Mouse (Mus musculus): ENCODE results near the gene Alg10b. TPM values are rescaled to one million over a fixed set of nuclear protein-coding genes. Genes with fewer than 3 reads are reported as not detected.
A peak's percentile ranks its signal among the peaks of the same experiment; 100 is the strongest.
"Not testable (repeated sequence)": the region's sequence is repeated elsewhere in the genome, so short reads cannot be mapped to it uniquely, and the experiment has no call there.

Alg10b gene
- polyA plus RNA-seq (2015; fragmentation: Nextera tagmentation; extraction: Ambion mirVana), result 35.4 and 37.6 TPM in 2 replicates

GRCm38 (mm10) chr15:90223969-90224750 lies at the start of gene Alg10b:
Gene Alg10b, plus strand, starts transcription at chr15:90224311.
- Histone ChIP-seq H3K4me2 (peak within 1 kb of the TSS; percentile 83), H3K36me3 (peaks cover 30% of the 10 kb centered on the region), H3K4me1 (peaks cover 13% of the 10 kb centered on the region; the same call in 1 of the 2 replicates), H3K9me3 (replicated peaks) (no peaks in the 10 kb centered on the region), H3K4me3 (replicated peaks) (peak within 1 kb of the TSS; percentile 83), H3K27ac (peak within 1 kb of the TSS; percentile 91), H3K9ac (peak within 1 kb of the TSS; percentile 94), H3K27me3 (peaks cover 3% of the 10 kb centered on the region; the same call in 1 of the 2 replicates)
- ATAC-seq (replicated peaks; ENCODE audit: low FRiP score), result peak; percentile 100
- WGBS, result 0% methylated on average over 57 of the region's 59 CpGs

- not testable (repeated sequence) for H3K4me1 ChIP-seq; H3K9me3 ChIP-seq (replicated peaks); H3K9ac ChIP-seq; H3K4me2 ChIP-seq; H3K36me3 ChIP-seq; ATAC-seq (replicated peaks; ENCODE audit: low FRiP score); H3K27me3 ChIP-seq; H3K4me3 ChIP-seq (replicated peaks); H3K27ac ChIP-seq
- 79% methylated on average over 8 of the region's 8 CpGs for WGBS
These were observed 41.0 kb upstream of the Alg10b start for GRCm38 (mm10) chr15:90183108-90183507.

GRCm38 (mm10) chr15:90183511-90183910 lies 40.6 kb upstream of the Alg10b start:
- Histone ChIP-seq H3K9ac (no peak overlapping the region), H3K27me3 (no peaks in the 10 kb centered on the region), H3K36me3 (no peaks in the 10 kb centered on the region), H3K27ac (no peak overlapping the region), H3K4me2 (no peak overlapping the region), H3K9me3 (replicated peaks) (no peaks in the 10 kb centered on the region), H3K4me3 (replicated peaks) (no peak overlapping the region), H3K4me1 (no peaks in the 10 kb centered on the region)
- ATAC-seq (replicated peaks; ENCODE audit: low FRiP score), result no peak
- 93% methylated on average over 6 of the region's 6 CpGs for WGBS

- H3K27ac ChIP-seq, result no peak overlapping the region
- H3K9ac ChIP-seq, result no peak overlapping the region
- ATAC-seq (replicated peaks; ENCODE audit: low FRiP score), result no peak
- H3K27me3 ChIP-seq, result no peaks in the 10 kb centered on the region
- H3K4me3 ChIP-seq (replicated peaks), result no peak overlapping the region
- H3K4me2 ChIP-seq, result no peak overlapping the region
- H3K4me1 ChIP-seq, result no peaks in the 10 kb centered on the region
- WGBS, result 93% methylated on average over 3 of the region's 3 CpGs
- H3K9me3 ChIP-seq (replicated peaks), result no peaks in the 10 kb centered on the region
- H3K36me3 ChIP-seq, result no peaks in the 10 kb centered on the region
These were observed 39.4 kb upstream of the Alg10b start for GRCm38 (mm10) chr15:90184743-90185142.

- Histone ChIP-seq H3K4me3 (replicated peaks) (no peak overlapping the region), H3K4me1 (no peaks in the 10 kb centered on the region), H3K36me3 (no peaks in the 10 kb centered on the region), H3K9ac (no peak overlapping the region), H3K27me3 (no peaks in the 10 kb centered on the region), H3K9me3 (replicated peaks) (no peaks in the 10 kb centered on the region), H3K27ac (no peak overlapping the region), H3K4me2 (no peak overlapping the region)
- no peak for ATAC-seq (replicated peaks; ENCODE audit: low FRiP score)
- 72% methylated on average over 9 of the region's 9 CpGs for WGBS
These were observed 34.6 kb upstream of the Alg10b start for GRCm38 (mm10) chr15:90189477-90189876.

- Histone ChIP-seq H3K9ac (no peak overlapping the region), H3K27me3 (0 out of 2 replicates have a peak, but pooled peaks cover 11% of the 10 kb centered on the region), H3K4me1 (no peaks in the 10 kb centered on the region), H3K4me2 (no peak overlapping the region), H3K36me3 (no peaks in the 10 kb centered on the region), H3K4me3 (replicated peaks) (no peak overlapping the region), H3K9me3 (replicated peaks) (no peaks in the 10 kb centered on the region), H3K27ac (no peak overlapping the region)
- WGBS, result 86% methylated on average over 8 of the region's 8 CpGs
- ATAC-seq (replicated peaks; ENCODE audit: low FRiP score), result no peak
These were observed 10.2 kb upstream of the Alg10b start for GRCm38 (mm10) chr15:90213946-90214345.

- H3K27me3 ChIP-seq, result 0 out of 2 replicates have a peak, but pooled peaks cover 11% of the 10 kb centered on the region
- H3K4me1 ChIP-seq, result no peaks in the 10 kb centered on the region
- H3K9me3 ChIP-seq (replicated peaks), result no peaks in the 10 kb centered on the region
- H3K9ac ChIP-seq, result no peak overlapping the region
- ATAC-seq (replicated peaks; ENCODE audit: low FRiP score), result no peak
- H3K4me3 ChIP-seq (replicated peaks), result no peak overlapping the region
- H3K36me3 ChIP-seq, result no peaks in the 10 kb centered on the region
- WGBS, result 16% methylated on average over 6 of the region's 6 CpGs
- H3K4me2 ChIP-seq, result no peak overlapping the region
- H3K27ac ChIP-seq, result no peak overlapping the region
These were observed 9.2 kb upstream of the Alg10b start for GRCm38 (mm10) chr15:90214913-90215312.

- no peak for ATAC-seq (replicated peaks; ENCODE audit: low FRiP score)
- Histone ChIP-seq H3K36me3 (peaks cover 40% of the 10 kb centered on the region), H3K4me3 (replicated peaks) (peak overlapping the region; percentile 83), H3K4me1 (peaks cover 13% of the 10 kb centered on the region; the same call in 1 of the 2 replicates), H3K27ac (0 out of 2 replicates have a peak overlapping the region, but pooled peaks have one; percentile 91), H3K27me3 (peaks cover 3% of the 10 kb centered on the region; the same call in 1 of the 2 replicates), H3K9me3 (replicated peaks) (no peaks in the 10 kb centered on the region), H3K9ac (peak overlapping the region; percentile 94; the same call in 1 of the 2 replicates), H3K4me2 (peak overlapping the region; percentile 83)
- 65% methylated on average over 4 of the region's 4 CpGs for WGBS
These were observed 1.0 kb downstream of the Alg10b start for GRCm38 (mm10) chr15:90225058-90225575.

- H3K4me3 ChIP-seq (replicated peaks), result no peak overlapping the region
- no peaks in the 10 kb centered on the region for H3K27me3 ChIP-seq
- H3K36me3 ChIP-seq, result peaks cover 22% of the 10 kb centered on the region
- H3K4me1 ChIP-seq, result no peaks in the 10 kb centered on the region
- WGBS, result 52% methylated on average over 2 of the region's 2 CpGs
- no peak for ATAC-seq (replicated peaks; ENCODE audit: low FRiP score)
- H3K27ac ChIP-seq, result no peak overlapping the region
- H3K4me2 ChIP-seq, result no peak overlapping the region
- no peak overlapping the region for H3K9ac ChIP-seq
- H3K9me3 ChIP-seq (replicated peaks), result no peaks in the 10 kb centered on the region
These were observed 13.5 kb downstream of the Alg10b start for GRCm38 (mm10) chr15:90237657-90238056.

GRCm38 (mm10) chr15:90244081-90244480 lies 20.0 kb downstream of the Alg10b start:
- Histone ChIP-seq H3K4me2 (no peak overlapping the region), H3K27me3 (no peaks in the 10 kb centered on the region), H3K27ac (no peak overlapping the region), H3K36me3 (no peaks in the 10 kb centered on the region), H3K4me1 (no peaks in the 10 kb centered on the region), H3K9ac (no peak overlapping the region), H3K9me3 (replicated peaks) (no peaks in the 10 kb centered on the region), H3K4me3 (replicated peaks) (no peak overlapping the region)
- no peak for ATAC-seq (replicated peaks; ENCODE audit: low FRiP score)
- WGBS, result 88% methylated on average over 5 of the region's 5 CpGs

- Histone ChIP-seq H3K27ac (no peak overlapping the region), H3K27me3 (no peaks in the 10 kb centered on the region), H3K4me3 (replicated peaks) (no peak overlapping the region), H3K36me3 (no peaks in the 10 kb centered on the region), H3K9ac (no peak overlapping the region), H3K9me3 (replicated peaks) (no peaks in the 10 kb centered on the region), H3K4me2 (no peak overlapping the region), H3K4me1 (no peaks in the 10 kb centered on the region)
- WGBS, result 45% methylated on average over 3 of the region's 3 CpGs
- ATAC-seq (replicated peaks; ENCODE audit: low FRiP score), result no peak
These were observed 25.6 kb downstream of the Alg10b start for GRCm38 (mm10) chr15:90249694-90250093.

GRCm38 (mm10) chr15:90282876-90283275 lies 58.8 kb downstream of the Alg10b start:
- Histone ChIP-seq H3K4me2 (no peak overlapping the region), H3K4me1 (no peaks in the 10 kb centered on the region), H3K27me3 (no peaks in the 10 kb centered on the region), H3K36me3 (no peaks in the 10 kb centered on the region), H3K9ac (no peak overlapping the region), H3K9me3 (replicated peaks) (no peaks in the 10 kb centered on the region), H3K4me3 (replicated peaks) (no peak overlapping the region), H3K27ac (no peak overlapping the region)
- ATAC-seq (replicated peaks; ENCODE audit: low FRiP score), result no peak
- 93% methylated on average over 7 of the region's 7 CpGs for WGBS
